Mouse (Mus musculus): Measurements from ENCODE around the gene Pygo1.

Pygo1 gene

GRCm38 (mm10) chr9:72925021-72925934, at the start of gene Pygo1:
TSS of gene Pygo1 (plus strand) at chr9:72925645.
- in situ Hi-C loops (cut with MseI, MboI), result no loop called here

DNA sequence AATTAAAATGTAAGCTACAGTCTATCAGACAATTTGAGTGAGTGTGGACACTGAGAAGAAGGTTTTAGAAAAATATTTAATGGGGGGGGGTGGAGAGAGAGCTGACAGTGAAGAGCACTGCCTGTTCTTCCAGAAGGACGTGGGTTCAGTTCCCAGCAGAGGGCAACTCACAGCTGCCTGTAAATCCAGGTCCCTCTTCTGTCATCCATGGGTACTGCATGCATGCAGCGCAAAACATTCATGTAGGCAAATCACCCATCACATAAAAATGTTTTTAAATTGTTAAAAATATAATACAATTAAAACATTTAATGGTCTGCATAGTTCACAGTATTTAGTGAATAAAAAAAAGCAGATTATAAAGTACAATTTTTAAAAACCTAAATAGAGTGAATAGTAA, 49.6 kb upstream of the Pygo1 start:
- in situ Hi-C loops (cut with MseI, MboI), result no loop called here

DNA sequence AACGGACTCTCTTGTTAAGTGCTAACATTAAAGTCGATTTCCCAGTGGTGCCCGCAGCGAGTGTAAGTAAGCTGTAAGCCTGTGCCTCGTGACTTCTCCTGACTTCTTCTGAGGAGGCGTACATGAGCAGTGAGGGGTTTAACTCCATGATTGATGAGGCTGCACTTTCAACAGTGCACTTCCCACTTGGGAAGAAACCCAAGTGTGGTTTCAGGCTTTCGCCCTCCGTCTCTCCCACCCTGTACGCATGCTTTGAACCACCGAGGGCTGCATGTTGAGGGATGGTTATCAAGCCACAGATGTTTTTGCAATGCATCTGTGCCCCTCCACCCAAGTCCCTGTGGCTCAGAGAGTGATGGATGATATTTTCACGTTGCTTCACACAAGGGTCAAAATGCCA, 47.5 kb upstream of the Pygo1 start:
- in situ Hi-C loops (cut with MseI, MboI), result no loop called here

GRCm38 (mm10) chr9:72878656-72879055, 46.8 kb upstream of the Pygo1 start:
- in situ Hi-C loops (cut with MseI, MboI), result no loop called here

DNA sequence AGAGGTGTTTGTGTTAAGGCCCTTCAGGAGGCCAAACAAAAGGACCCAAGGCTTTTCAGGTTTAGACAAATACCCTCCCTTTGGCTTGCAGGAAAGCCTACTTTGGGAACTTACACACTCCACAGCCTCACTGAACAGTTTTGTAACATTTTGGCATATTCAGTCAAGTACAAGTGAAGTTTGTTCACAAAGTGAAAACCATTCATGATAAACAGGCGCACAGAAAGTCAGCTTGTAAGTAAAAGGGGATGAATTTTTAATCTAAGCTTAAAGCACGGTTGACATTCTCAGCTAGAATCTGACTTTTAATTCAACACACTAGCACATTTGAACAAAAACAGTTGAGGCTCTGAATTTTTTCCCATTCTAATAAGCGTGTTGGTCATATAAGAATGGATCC, 45.8 kb upstream of the Pygo1 start:
- in situ Hi-C loops (cut with MseI, MboI), result no loop called here

GRCm38 (mm10) chr9:72880225-72880960, 45.1 kb upstream of the Pygo1 start:
- in situ Hi-C loops (cut with MseI, MboI), result loop anchor here (5.0 kb wide), 1 partner anchor 113 kb away; no protein-coding TSS in a partner anchor

GRCm38 (mm10) chr9:72881026-72881768, 44.2 kb upstream of the Pygo1 start:
- in situ Hi-C loops (cut with MseI, MboI), result loop anchor here (5.0 kb wide), 1 partner anchor 114 kb away; no protein-coding TSS in a partner anchor

- in situ Hi-C loops (cut with MseI, MboI), result loop anchor here (5.0 kb wide), 1 partner anchor 117 kb away; no protein-coding TSS in a partner anchor
These were observed 41.5 kb upstream of the Pygo1 start for GRCm38 (mm10) chr9:72883940-72884339.

GRCm38 (mm10) chr9:72889777-72890176, 35.7 kb upstream of the Pygo1 start:
- in situ Hi-C loops (cut with MseI, MboI), result no loop called here

DNA sequence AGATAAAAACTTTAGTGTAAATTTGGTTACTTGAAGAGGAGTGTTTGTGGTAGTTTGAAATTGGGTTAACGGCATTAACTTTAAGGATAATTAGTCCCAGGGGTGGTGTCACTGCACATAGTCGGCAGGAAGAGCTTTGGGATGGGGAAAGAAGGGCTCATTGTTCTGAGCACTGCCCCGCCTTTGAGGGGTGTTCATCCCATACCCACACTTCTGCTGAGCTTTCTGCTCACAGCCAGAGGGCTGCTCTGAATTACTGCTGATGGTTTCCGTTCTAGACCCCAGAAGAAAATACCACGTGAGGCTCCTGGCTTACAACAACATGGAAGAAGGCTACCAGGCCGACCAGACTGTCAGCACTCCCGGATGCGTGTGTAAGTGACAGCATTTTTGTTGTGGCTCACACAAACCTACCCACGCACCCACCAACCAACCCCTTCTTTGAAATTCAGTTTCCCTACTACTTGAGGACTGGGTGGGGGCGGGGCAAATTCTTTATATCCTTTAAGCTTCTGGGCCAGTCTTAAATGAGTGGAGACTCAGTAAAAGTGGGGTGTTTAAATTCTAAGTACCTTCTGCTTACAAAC, 34.9 kb upstream of the Pygo1 start:
- in situ Hi-C loops (cut with MseI, MboI), result no loop called here

DNA sequence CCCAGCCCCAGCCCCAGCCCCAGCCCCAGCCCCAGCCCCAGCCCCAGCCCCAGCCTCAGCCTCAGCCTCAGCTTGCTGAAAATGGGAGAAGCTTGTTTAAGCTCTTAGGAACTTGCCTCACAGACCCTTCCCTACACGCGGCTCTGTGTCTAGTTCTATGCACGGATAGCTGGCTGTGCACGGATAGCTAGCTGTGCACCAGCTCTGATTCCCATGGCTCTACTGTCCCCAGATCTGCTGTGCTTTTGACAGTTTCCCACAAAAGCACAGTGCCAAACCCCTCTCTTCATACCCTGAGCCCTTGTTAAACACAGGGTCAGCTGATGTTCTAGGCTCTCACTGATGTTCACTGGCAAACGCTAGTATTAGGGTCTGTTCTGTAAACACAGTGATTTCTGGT, 32.7 kb upstream of the Pygo1 start:
- in situ Hi-C loops (cut with MseI, MboI), result no loop called here

- in situ Hi-C loops (cut with MseI, MboI), result no loop called here
These were observed 30.6 kb upstream of the Pygo1 start for GRCm38 (mm10) chr9:72894796-72895352.

- in situ Hi-C loops (cut with MseI, MboI), result no loop called here
These were observed 23.4 kb upstream of the Pygo1 start for GRCm38 (mm10) chr9:72902057-72902456.

DNA sequence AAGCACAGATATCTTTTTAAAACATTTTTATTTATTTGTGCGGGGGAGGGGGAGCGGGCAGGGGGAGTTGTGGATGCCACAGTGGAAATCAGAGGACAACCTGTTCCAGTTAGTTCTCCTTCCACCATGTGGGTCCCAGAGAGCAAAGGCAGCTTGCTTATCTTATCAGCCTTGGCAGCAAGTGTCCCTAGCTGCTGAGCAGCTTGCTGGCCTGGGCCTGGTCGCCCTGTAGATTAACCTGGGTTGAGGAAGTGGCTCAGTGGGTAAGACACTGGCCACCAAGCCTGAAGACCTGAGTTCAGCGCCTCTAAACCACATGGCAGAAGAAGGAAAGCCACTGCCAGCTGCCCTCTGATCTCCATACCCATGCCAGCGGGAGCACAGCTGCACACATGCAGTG, 22.8 kb upstream of the Pygo1 start:
- in situ Hi-C loops (cut with MseI, MboI), result no loop called here

- in situ Hi-C loops (cut with MseI, MboI), result no loop called here
These were observed 18.7 kb upstream of the Pygo1 start for GRCm38 (mm10) chr9:72906693-72907103.

- in situ Hi-C loops (cut with MseI, MboI), result no loop called here
These were observed 14.1 kb upstream of the Pygo1 start for GRCm38 (mm10) chr9:72911381-72911780.

GRCm38 (mm10) chr9:72913551-72913950, 11.9 kb upstream of the Pygo1 start:
- in situ Hi-C loops (cut with MseI, MboI), result no loop called here

DNA sequence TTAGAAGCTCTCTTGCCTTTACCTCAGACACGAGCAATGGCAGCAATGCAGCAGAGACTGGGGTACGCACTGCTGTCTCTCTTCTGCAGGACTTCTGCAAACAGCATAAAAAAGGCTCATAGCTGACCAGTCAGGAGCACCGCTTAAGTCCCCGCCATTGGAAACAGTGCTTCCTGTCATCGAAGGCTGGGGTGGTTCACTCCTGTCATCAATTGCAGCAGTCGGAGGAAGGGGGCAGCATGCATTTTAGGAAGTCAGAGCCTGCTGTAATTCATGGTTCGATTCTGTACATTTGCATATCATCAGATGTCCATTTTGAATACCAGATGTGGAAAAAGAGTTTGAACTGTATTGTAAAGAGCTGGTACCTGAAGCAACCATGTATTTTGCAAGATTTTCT, 9.7 kb upstream of the Pygo1 start:
- in situ Hi-C loops (cut with MseI, MboI), result no loop called here

DNA sequence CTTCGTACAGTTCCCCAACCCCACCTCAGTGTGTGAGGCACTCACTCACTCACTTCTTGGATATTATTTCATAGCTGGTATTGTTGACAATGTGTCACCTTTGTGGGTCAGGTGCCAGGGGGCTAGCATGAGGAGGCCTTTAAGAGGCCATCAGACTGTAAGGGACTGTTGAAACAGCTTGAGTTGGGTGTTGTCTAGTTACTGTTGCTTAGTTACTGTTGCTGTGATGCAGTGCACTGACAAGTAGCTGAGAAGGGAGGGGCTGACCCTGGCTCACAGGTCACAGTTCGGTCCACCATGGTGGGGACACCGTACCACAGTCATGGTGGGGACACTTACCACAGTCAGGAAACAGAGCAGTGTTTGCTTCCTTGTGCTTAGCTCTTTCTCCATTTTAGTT, 2.4 kb upstream of the Pygo1 start:
- in situ Hi-C loops (cut with MseI, MboI), result no loop called here

DNA sequence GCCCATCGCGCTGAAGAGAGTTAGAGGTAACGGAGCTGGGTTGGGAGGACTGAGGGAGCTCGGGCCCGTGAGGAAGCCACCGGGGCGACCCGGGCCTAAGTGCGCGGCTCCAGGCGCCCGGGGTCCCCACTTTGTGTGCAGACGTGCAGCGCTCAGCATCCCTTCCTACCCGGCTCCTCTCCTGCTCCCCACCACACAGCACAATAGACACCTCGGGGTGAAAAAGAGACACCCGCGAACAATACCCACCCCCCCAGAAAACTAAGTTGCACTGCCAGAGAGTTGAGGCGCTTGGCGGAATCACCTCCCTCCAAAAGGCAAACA, 452 bp downstream of the Pygo1 start:
- in situ Hi-C loops (cut with MseI, MboI), result no loop called here

DNA sequence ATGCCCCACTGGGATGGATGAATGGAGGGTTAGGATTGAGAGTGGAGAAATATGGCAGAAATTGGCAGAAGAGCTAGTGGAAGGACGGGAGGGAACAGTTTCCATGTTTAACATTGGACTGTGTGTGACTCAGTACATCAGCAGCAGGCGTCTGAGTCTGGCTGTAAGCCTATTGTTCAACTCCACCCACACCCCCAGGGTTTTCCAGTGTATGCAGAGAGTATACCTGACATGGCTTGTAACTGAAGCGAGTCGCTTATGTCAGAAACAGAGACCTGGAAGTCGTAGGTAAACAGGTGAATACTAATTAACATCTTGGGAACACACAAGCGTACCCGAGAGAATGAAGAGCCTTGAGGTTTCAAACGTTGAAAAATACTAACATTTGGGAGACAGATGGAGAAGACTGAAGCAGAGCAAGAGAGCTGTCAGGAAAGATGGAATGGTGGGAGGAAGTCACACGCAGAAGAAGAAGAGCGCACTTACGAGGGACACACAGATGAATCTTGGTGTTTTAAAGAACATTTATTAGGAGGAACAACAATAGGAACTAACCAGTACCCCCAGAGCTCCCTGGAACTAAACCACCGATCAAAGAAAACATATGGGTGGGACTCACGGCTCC, 5.8 kb downstream of the Pygo1 start:
- in situ Hi-C loops (cut with MseI, MboI), result no loop called here

Data from mouse trophoblast stem cell (cell line).